Mouse (Mus musculus): Measurements from ENCODE around the gene Ube3b. TPM values are rescaled to one million over a fixed set of nuclear protein-coding genes. Genes with fewer than 3 reads are reported as not detected.

Gene Ube3b
- 56.3 and 59.3 TPM in 2 replicates for polyA plus RNA-seq (2014; fragmentation: Nextera tagmentation; extraction: Ambion mirVana)

DNA sequence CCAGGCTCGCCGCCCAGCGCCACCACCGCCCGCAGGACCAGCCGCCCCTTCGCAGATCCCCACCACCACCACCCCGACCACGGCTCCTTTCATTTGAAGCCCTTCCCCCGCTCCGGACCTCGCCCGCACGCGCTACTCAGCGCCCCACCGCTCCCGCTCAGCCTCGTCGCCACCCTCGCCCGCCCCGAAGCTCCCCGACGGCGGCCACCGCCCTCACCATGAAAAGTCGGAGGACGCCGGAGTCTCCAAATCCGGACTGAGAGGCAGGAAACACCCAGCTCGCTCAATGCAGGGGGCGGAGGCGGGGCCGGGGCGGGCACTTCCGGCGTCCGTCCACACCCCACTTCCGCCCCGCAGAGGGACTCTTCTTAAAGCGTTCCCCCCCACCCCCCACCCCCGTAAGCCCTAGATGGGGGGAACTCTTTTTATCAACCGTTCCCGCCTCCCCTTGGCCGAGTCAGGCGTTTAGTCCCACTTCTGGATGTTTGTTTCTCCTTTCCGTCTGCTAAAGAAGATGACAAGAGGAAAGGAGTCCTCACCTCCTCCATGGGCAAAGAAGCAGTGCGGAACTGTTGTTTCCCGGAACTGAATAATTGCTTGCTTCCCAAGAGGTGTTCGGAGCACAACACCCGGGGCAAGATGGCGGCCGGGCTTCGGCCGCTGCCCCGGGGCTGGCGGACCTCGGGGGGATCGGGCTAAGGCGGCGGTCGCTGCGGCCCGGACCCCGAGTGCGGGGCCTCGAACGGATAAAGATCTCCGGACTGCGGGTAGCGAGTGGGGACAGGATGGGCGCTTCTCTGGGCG is at the start of gene Ube3b, which contains the start of gene Kctd10:
Gene Ube3b, plus strand, starts transcription at position 399 of the 804 bp plus-strand sequence.
Gene Kctd10, minus strand, starts transcription at position 300 of the 804 bp plus-strand sequence.
- Histone ChIP-seq H3K27me3 (ENCODE audit: insufficient read depth, low read length) (no peaks in the 10 kb centered on the region), H3K4me1 (ENCODE audit: insufficient read depth) (peaks cover 20% of the 10 kb centered on the region), H3K36me3 (ENCODE audit: insufficient read depth) (peaks cover 33% of the 10 kb centered on the region), H3K9me3 (ENCODE audit: low read depth, low read length) (no peaks in the 10 kb centered on the region), H3K9ac (peak within 1 kb of the TSS; percentile 95), H3K27ac (ENCODE audit: low read depth) (peak within 1 kb of the TSS; percentile 90), H3K4me2 (peak within 1 kb of the TSS; percentile 74), H3K4me3 (ENCODE audit: low read depth, low read length) (peak within 1 kb of the TSS; percentile 94)
- under 1% methylated on average over 74 of the region's 74 CpGs for WGBS
- peak; percentile 91 for DNase-seq
- no peak for TF ChIP-seq CTCF (IDR thresholded peaks at IDR 0.05; ENCODE audit: low read depth)
- peak; percentile 94 for ATAC-seq (ENCODE audit: insufficient read depth)

- no peak overlapping the region for H3K27ac ChIP-seq (ENCODE audit: low read depth)
- DNase-seq (no peak), ATAC-seq (ENCODE audit: insufficient read depth) (no peak)
- H3K4me2 ChIP-seq: no peak overlapping the region
- no peaks in the 10 kb centered on the region for H3K9me3 ChIP-seq (ENCODE audit: low read depth, low read length)
- WGBS: 43% methylated on average over 5 of the region's 5 CpGs
- TF ChIP-seq CTCF (IDR thresholded peaks at IDR 0.05; ENCODE audit: low read depth): no peak
- H3K36me3 ChIP-seq (ENCODE audit: insufficient read depth): no peaks in the 10 kb centered on the region
- no peak overlapping the region for H3K4me3 ChIP-seq (ENCODE audit: low read depth, low read length)
- no peaks in the 10 kb centered on the region for H3K27me3 ChIP-seq (ENCODE audit: insufficient read depth, low read length)
- no peak overlapping the region for H3K9ac ChIP-seq
- no peaks in the 10 kb centered on the region for H3K4me1 ChIP-seq (ENCODE audit: insufficient read depth)
These were observed 37.4 kb upstream of the Ube3b start for GRCm38 (mm10) chr5:114342996-114343395.

- no peaks in the 10 kb centered on the region for H3K4me1 ChIP-seq (ENCODE audit: insufficient read depth)
- WGBS: 85% methylated on average over 7 of the region's 7 CpGs
- ATAC-seq (ENCODE audit: insufficient read depth) (no peak), DNase-seq (no peak)
- H3K4me3 ChIP-seq (ENCODE audit: low read depth, low read length): no peak overlapping the region
- H3K9me3 ChIP-seq (ENCODE audit: low read depth, low read length): no peaks in the 10 kb centered on the region
- TF ChIP-seq CTCF (IDR thresholded peaks at IDR 0.05; ENCODE audit: low read depth): no peak
- no peak overlapping the region for H3K27ac ChIP-seq (ENCODE audit: low read depth)
- H3K4me2 ChIP-seq: no peak overlapping the region
- H3K27me3 ChIP-seq (ENCODE audit: insufficient read depth, low read length): no peaks in the 10 kb centered on the region
- H3K9ac ChIP-seq: no peak overlapping the region
- H3K36me3 ChIP-seq (ENCODE audit: insufficient read depth): no peaks in the 10 kb centered on the region
These were observed 36.8 kb upstream of the Ube3b start for GRCm38 (mm10) chr5:114343612-114344011.

- no peaks in the 10 kb centered on the region for H3K27me3 ChIP-seq (ENCODE audit: insufficient read depth, low read length)
- H3K36me3 ChIP-seq (ENCODE audit: insufficient read depth): no peaks in the 10 kb centered on the region
- ATAC-seq (ENCODE audit: insufficient read depth): no peak
- no peaks in the 10 kb centered on the region for H3K9me3 ChIP-seq (ENCODE audit: low read depth, low read length)
- DNase-seq: peak; percentile 40
- no peak overlapping the region for H3K27ac ChIP-seq (ENCODE audit: low read depth)
- no peaks in the 10 kb centered on the region for H3K4me1 ChIP-seq (ENCODE audit: insufficient read depth)
- no peak overlapping the region for H3K4me3 ChIP-seq (ENCODE audit: low read depth, low read length)
- H3K9ac ChIP-seq: no peak overlapping the region
- H3K4me2 ChIP-seq: no peak overlapping the region
- TF ChIP-seq CTCF (IDR thresholded peaks at IDR 0.05; ENCODE audit: low read depth): no peak
- WGBS: 56% methylated on average over 3 of the region's 3 CpGs
These were observed 34.9 kb upstream of the Ube3b start for GRCm38 (mm10) chr5:114345538-114345937.

DNA sequence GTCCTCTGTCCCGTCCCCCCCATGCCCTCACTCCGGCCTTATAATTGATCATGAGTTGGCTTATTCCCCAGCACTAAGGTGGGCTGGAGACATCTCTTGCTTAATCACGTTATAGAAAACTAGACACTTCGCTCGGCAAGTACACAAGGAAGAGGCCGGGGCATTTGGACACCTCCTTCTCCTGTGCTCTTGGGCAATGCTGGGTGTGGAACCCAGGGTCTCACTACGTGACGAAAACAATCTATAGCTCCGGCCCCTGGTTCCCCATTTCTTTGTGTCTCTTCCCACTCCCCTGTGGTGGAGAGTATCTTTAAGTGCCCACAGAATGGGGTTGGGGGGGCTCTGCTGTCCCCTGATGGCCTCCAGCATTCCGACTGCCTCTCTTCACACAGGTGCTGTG is 33.4 kb upstream of the Ube3b start:
- no peaks in the 10 kb centered on the region for H3K9me3 ChIP-seq (ENCODE audit: low read depth, low read length)
- no peak overlapping the region for H3K4me3 ChIP-seq (ENCODE audit: low read depth, low read length)
- no peak for TF ChIP-seq CTCF (IDR thresholded peaks at IDR 0.05; ENCODE audit: low read depth)
- no peaks in the 10 kb centered on the region for H3K36me3 ChIP-seq (ENCODE audit: insufficient read depth)
- H3K27ac ChIP-seq (ENCODE audit: low read depth): no peak overlapping the region
- ATAC-seq (ENCODE audit: insufficient read depth) (no peak), DNase-seq (no peak)
- no peaks in the 10 kb centered on the region for H3K27me3 ChIP-seq (ENCODE audit: insufficient read depth, low read length)
- no peaks in the 10 kb centered on the region for H3K4me1 ChIP-seq (ENCODE audit: insufficient read depth)
- no peak overlapping the region for H3K9ac ChIP-seq
- WGBS: 81% methylated on average over 10 of the region's 10 CpGs
- H3K4me2 ChIP-seq: no peak overlapping the region

- 51% methylated on average over 10 of the region's 10 CpGs for WGBS
- ATAC-seq (ENCODE audit: insufficient read depth): no peak
- Histone ChIP-seq H3K27me3 (ENCODE audit: insufficient read depth, low read length) (no peaks in the 10 kb centered on the region), H3K9me3 (ENCODE audit: low read depth, low read length) (no peaks in the 10 kb centered on the region), H3K4me2 (no peak overlapping the region), H3K9ac (no peak overlapping the region), H3K36me3 (ENCODE audit: insufficient read depth) (no peaks in the 10 kb centered on the region), H3K27ac (ENCODE audit: low read depth) (no peak overlapping the region), H3K4me1 (ENCODE audit: insufficient read depth) (no peaks in the 10 kb centered on the region; the same call in 1 of the 2 replicates), H3K4me3 (ENCODE audit: low read depth, low read length) (no peak overlapping the region)
- DNase-seq: no peak
- TF ChIP-seq CTCF (IDR thresholded peaks at IDR 0.05; ENCODE audit: low read depth): peak; percentile 15; the same call in 1 of the 2 replicates
These were observed 28.9 kb upstream of the Ube3b start for GRCm38 (mm10) chr5:114351490-114351889.

DNA sequence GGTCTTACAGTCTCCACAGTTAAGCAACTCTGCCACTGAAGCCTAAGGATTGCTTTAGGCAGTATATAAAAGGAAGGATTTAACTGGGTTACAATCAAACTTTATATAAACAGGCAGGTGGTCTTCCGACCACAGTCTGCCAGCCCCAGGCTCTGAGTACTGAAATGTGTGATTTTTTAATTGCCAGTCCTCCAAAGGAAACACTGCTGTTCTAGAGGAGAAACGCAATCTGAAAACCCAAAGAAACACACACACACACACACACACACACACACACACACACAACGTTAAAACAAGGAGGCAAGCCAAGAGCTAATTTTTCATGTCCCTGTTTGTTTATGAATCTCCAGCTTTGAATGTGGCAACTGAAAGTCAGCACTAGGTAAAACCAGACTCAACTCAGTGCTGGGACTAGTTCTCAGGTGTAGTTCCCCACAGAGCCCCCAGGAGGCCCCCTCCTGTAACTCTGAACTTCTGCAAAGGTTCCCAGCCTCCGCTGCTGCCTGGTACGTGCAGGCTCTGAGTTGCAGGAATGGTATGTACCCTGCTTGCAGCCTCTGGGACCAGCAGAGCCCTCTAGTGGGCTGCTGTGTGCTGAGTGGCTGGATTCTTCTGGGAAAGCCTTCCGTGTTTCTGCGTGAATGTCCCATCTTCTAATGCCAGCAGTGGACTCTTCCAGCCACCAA is 24.0 kb upstream of the Ube3b start:
- Histone ChIP-seq H3K4me3 (ENCODE audit: low read depth, low read length) (peak overlapping the region; percentile 10; the same call in 1 of the 2 replicates), H3K4me1 (ENCODE audit: insufficient read depth) (peaks cover 6% of the 10 kb centered on the region; the same call in 1 of the 2 replicates), H3K4me2 (peak overlapping the region; percentile 51), H3K9me3 (ENCODE audit: low read depth, low read length) (no peaks in the 10 kb centered on the region), H3K27ac (ENCODE audit: low read depth) (peak overlapping the region; percentile 88), H3K9ac (peak overlapping the region; percentile 25; the same call in 1 of the 2 replicates), H3K36me3 (ENCODE audit: insufficient read depth) (peaks cover 21% of the 10 kb centered on the region; the same call in 1 of the 2 replicates), H3K27me3 (ENCODE audit: insufficient read depth, low read length) (no peaks in the 10 kb centered on the region)
- ATAC-seq (ENCODE audit: insufficient read depth) (peak; percentile 92), DNase-seq (peak; percentile 96)
- peak; percentile 92 for TF ChIP-seq CTCF (IDR thresholded peaks at IDR 0.05; ENCODE audit: low read depth)
- WGBS: 15% methylated on average over 7 of the region's 7 CpGs

Data from lung, embryonic 14.5 days (tissue).